Mouse (Mus musculus): ENCODE measurements around the gene Kif16b.

DNA sequence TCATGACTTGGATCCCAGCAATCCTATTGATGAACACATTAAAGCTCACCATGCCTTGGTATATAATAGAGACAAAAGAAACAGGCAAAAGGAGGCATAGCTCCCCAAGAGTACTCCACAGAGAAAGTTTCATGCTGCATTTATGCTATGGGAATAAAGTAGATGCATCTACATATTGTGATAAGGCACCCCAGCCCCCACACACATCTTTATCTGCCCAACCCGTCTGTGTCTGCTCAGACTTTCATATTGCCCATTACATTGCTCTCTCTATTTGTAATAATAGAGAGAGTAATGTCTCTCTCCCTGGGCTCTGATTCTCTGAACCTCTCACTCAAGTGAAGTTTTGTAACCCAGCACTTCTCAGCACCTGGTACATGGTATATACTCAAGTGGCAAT is 126.0 kb downstream of the Kif16b start:
- TF ChIP-seq EP300 (IDR thresholded peaks at IDR 0.05) (no peak), CTCF (IDR thresholded peaks at IDR 0.05) (no peak)

All from lung, postnatal 0 days (tissue).